ENCODE assay signal across 8 mouse cellular contexts in the genomic region with DNA sequence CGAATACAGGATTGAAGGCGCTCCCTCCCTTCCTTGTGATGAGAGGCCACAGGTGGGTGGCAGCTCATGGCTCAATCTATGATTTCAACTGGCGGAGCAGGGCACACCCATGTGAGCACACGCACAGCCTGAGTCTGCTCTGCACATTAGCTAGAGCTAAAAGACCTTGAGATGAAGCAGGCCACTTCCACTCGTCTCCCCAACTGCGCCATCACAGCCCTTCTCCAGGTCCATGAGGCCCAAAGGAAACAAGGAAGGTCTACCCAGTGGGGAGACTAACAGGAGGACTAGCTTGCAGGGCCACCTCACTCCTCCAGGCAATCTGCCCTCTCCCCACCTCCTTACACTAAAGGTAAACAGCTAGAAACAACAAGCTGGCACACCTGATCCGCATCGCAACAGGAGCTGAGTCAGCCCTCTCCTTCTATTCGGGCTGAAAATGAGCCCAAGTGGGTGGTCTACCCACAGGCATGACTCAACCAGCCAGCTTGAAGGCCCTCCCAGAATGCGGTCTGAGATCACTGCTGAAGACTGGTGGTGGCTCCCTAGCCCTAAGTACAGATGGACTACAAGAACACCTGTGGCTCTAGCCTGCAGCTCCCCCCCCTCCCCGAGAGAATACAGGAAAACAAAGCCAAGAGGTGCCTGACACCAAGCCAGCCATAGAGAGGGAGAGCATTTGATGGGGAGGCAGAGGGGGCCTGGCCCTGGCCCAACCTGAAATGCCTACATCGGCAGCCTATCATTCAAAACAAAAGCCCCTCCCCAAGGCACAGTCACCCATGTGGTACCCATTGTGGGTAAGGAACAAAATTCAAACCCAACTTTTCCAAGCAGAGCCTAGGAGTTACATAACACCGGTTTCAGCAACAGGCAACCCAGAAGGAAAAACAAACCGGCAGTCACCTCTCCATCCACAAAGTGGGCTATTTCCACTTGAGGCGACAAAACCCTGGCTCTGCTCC. TPM values are rescaled to one million over a fixed set of nuclear protein-coding genes. Genes with fewer than 3 reads are reported as not detected.
DNase-seq lines count a peak whose midpoint lies in the region; ATAC-seq and TF ChIP-seq lines count a peak whose summit lies in the region.

No protein-coding gene starts in this region.

- peak overlapping the region; percentile 97 for H3K9ac ChIP-seq in heart, embryonic 13.5 days
- peak overlapping the region; percentile 96 for H3K9ac ChIP-seq in intestine, embryonic 14.5 days (ENCODE audit: low read length)
- peak overlapping the region; percentile 93 for H3K9ac ChIP-seq in midbrain, postnatal 0 days (replicated peaks; ENCODE audit: low read length, poor library complexity, severe bottlenecking)

- 0 out of 2 replicates have a peak overlapping the region, but pooled peaks have one; percentile 86 for H3K27ac ChIP-seq in heart, embryonic 13.5 days (replicated peaks)
- H3K27ac ChIP-seq in embryonic facial prominence, embryonic 10.5 days (replicated peaks), result peak overlapping the region; percentile 96
- no peak overlapping the region for H3K27ac ChIP-seq in intestine, embryonic 14.5 days (ENCODE audit: low read depth)
- H3K27ac ChIP-seq in midbrain, postnatal 0 days (ENCODE audit: low read depth, low read length), result no peak overlapping the region

- H3K79me3 ChIP-seq in C2C12 (ENCODE audit: low read depth), result peaks cover 65% of the 10 kb centered on the region

- no peak for ATAC-seq in heart, embryonic 13.5 days (ENCODE audit: extremely low read depth, insufficient number of reproducible peaks, low FRiP score, low TSS enrichment)
- no peak for ATAC-seq in intestine, embryonic 14.5 days (replicated peaks; ENCODE audit: low FRiP score, low TSS enrichment, low read depth)
- no peak for ATAC-seq in midbrain, postnatal 0 days (ENCODE audit: low FRiP score)

- no peak for TF ChIP-seq CTCF in C2C12 (IDR thresholded peaks at IDR 0.05; ENCODE audit: control insufficient read depth, insufficient read depth, insufficient read length)
- TF ChIP-seq CTCF in midbrain, postnatal 0 days (IDR thresholded peaks at IDR 0.05), result no peak

- peak overlapping the region; percentile 98 for H3K4me3 ChIP-seq in heart, embryonic 13.5 days
- peak overlapping the region; percentile 90 for H3K4me3 ChIP-seq in C2C12 (ENCODE audit: insufficient read depth, poor library complexity, severe bottlenecking)
- H3K4me3 ChIP-seq in embryonic facial prominence, embryonic 10.5 days, result peak overlapping the region; percentile 99
- H3K4me3 ChIP-seq in intestine, embryonic 14.5 days (ENCODE audit: low read depth, low read length), result peak overlapping the region; percentile 99
- H3K4me3 ChIP-seq in midbrain, postnatal 0 days (ENCODE audit: low read depth, low read length), result peak overlapping the region; percentile 100

- H3K36me3 ChIP-seq in heart, embryonic 13.5 days, result peaks cover 28% of the 10 kb centered on the region
- H3K36me3 ChIP-seq in C2C12 (ENCODE audit: control insufficient read depth, insufficient read depth), result peaks cover 20% of the 10 kb centered on the region
- H3K36me3 ChIP-seq in embryonic facial prominence, embryonic 10.5 days (replicated peaks), result peaks cover 54% of the 10 kb centered on the region
- H3K36me3 ChIP-seq in intestine, embryonic 14.5 days (ENCODE audit: control insufficient read depth, insufficient read depth, low read length), result peaks cover 33% of the 10 kb centered on the region
- peaks cover 9% of the 10 kb centered on the region for H3K36me3 ChIP-seq in midbrain, postnatal 0 days (ENCODE audit: insufficient read depth, low read length)

- no peaks in the 10 kb centered on the region for H3K27me3 ChIP-seq in heart, embryonic 13.5 days (replicated peaks)
- no peaks in the 10 kb centered on the region for H3K27me3 ChIP-seq in C2C12 (ENCODE audit: control insufficient read depth, insufficient read depth, insufficient read length)
- H3K27me3 ChIP-seq in embryonic facial prominence, embryonic 10.5 days (replicated peaks; ENCODE audit: low read depth, poor library complexity, severe bottlenecking), result no peaks in the 10 kb centered on the region
- H3K27me3 ChIP-seq in intestine, embryonic 14.5 days (replicated peaks; ENCODE audit: control insufficient read depth, insufficient read depth, low read length), result no peaks in the 10 kb centered on the region
- no peaks in the 10 kb centered on the region for H3K27me3 ChIP-seq in midbrain, postnatal 0 days (ENCODE audit: insufficient read depth, low read length)

- peaks cover 67% of the 10 kb centered on the region for H3K79me2 ChIP-seq in C2C12 (ENCODE audit: control insufficient read depth, insufficient read depth)

- no peak for DNase-seq in heart, adult 9 months (ENCODE audit: low spot score in 2 of 2)
- no peak for DNase-seq in embryonic facial prominence, embryonic 10.5 days (ENCODE audit: low spot score)
- DNase-seq in intestine, embryonic 14.5 days (ENCODE audit: low spot score), result no peak
- peak; percentile 15 for DNase-seq in midbrain, postnatal 0 days (ENCODE audit: low spot score)
- DNase-seq in embryo, embryonic 10 days (ENCODE audit: low spot score), result no peak
- no peak for DNase-seq in ovary, postnatal 36 days (ENCODE audit: low spot score)

- peak overlapping the region; percentile 100 for H3K4me2 ChIP-seq in heart, embryonic 13.5 days
- peak overlapping the region; percentile 100 for H3K4me2 ChIP-seq in intestine, embryonic 14.5 days (ENCODE audit: low read length)
- H3K4me2 ChIP-seq in midbrain, postnatal 0 days (ENCODE audit: low read depth, low read length, poor library complexity, severe bottlenecking), result peak overlapping the region; percentile 98

- WGBS in heart, embryonic 13.5 days, result 51% methylated on average over 15 of the region's 15 CpGs
- 60% methylated on average over 15 of the region's 15 CpGs for WGBS in embryonic facial prominence, embryonic 10.5 days
- WGBS in intestine, embryonic 14.5 days, result 42% methylated on average over 15 of the region's 15 CpGs
- 57% methylated on average over 15 of the region's 15 CpGs for WGBS in midbrain, postnatal 0 days

- peaks cover 62% of the 10 kb centered on the region for H3K4me1 ChIP-seq in heart, embryonic 13.5 days
- peaks cover 59% of the 10 kb centered on the region for H3K4me1 ChIP-seq in embryonic facial prominence, embryonic 10.5 days
- peaks cover 31% of the 10 kb centered on the region for H3K4me1 ChIP-seq in intestine, embryonic 14.5 days (replicated peaks; ENCODE audit: control insufficient read depth, insufficient read depth, low read length)
- H3K4me1 ChIP-seq in midbrain, postnatal 0 days (ENCODE audit: insufficient read depth, low read length), result peaks cover 16% of the 10 kb centered on the region

- H3K9me3 ChIP-seq in heart, embryonic 13.5 days, result no peaks in the 10 kb centered on the region
- H3K9me3 ChIP-seq in embryonic facial prominence, embryonic 10.5 days, result no peaks in the 10 kb centered on the region
- H3K9me3 ChIP-seq in intestine, embryonic 14.5 days (ENCODE audit: control insufficient read depth, low read length), result no peaks in the 10 kb centered on the region
- H3K9me3 ChIP-seq in midbrain, postnatal 0 days (ENCODE audit: low read length), result no peaks in the 10 kb centered on the region

- peak overlapping the region; percentile 81 for H3ac ChIP-seq in C2C12 (ENCODE audit: control insufficient read depth, insufficient read length, low read depth)

TF ChIP-seq in C2C12, 6 proteins besides CTCF, POLR2A, EP300 and RAD21 (continues in another document):
- no peak for TF ChIP-seq MYOD1 (IDR thresholded peaks at IDR 0.05; ENCODE audit: control insufficient read depth, insufficient read length, low read depth)

RNA-seq across cellular contexts. Expression of a gene that starts 1.8 kb away (rescaled TPM):
- 11.3 and 12.2 TPM in 2 replicates for polyA plus RNA-seq in heart, embryonic 13.5 days (2015; fragmentation: Nextera tagmentation; extraction: Ambion mirVana)
- polyA plus RNA-seq in C2C12 (2012; fragmentation: generic; extraction: Trizol), result 47.2 TPM
- polyA plus RNA-seq in embryonic facial prominence, embryonic 10.5 days (2016; fragmentation: Nextera tagmentation; extraction: Ambion mirVana), result 21.9 and 22.1 TPM in 2 replicates
- polyA plus RNA-seq in intestine, embryonic 14.5 days (2014; fragmentation: Nextera tagmentation; extraction: Ambion mirVana), result 16.6 and 19.4 TPM in 2 replicates
- total RNA-seq in midbrain, postnatal 0 days (2014; rRNA removed), result 39.6 and 45.4 TPM in 2 replicates
- 9.1 and 9.7 TPM in 2 replicates for polyA plus RNA-seq in midbrain, postnatal 0 days (2015; fragmentation: Nextera tagmentation; extraction: Ambion mirVana)

RNA-seq across cellular contexts. Expression of a gene that starts 21.7 kb away (rescaled TPM):
- 0.74 and 0.99 TPM in 2 replicates for polyA plus RNA-seq in heart, embryonic 13.5 days (2015; fragmentation: Nextera tagmentation; extraction: Ambion mirVana)
- 0.16 TPM for polyA plus RNA-seq in C2C12 (2012; fragmentation: generic; extraction: Trizol)
- 5.6 and 5.7 TPM in 2 replicates for polyA plus RNA-seq in embryonic facial prominence, embryonic 10.5 days (2016; fragmentation: Nextera tagmentation; extraction: Ambion mirVana)
- polyA plus RNA-seq in intestine, embryonic 14.5 days (2014; fragmentation: Nextera tagmentation; extraction: Ambion mirVana), result 1.8 and 2.1 TPM in 2 replicates
- total RNA-seq in midbrain, postnatal 0 days (2014; rRNA removed), result not detected in 2 replicates
- 4.8 and 5.3 TPM in 2 replicates for polyA plus RNA-seq in midbrain, postnatal 0 days (2015; fragmentation: Nextera tagmentation; extraction: Ambion mirVana)

RNA-seq across cellular contexts. Expression of a gene that starts 22.0 kb away (rescaled TPM):
- polyA plus RNA-seq in heart, embryonic 13.5 days (2015; fragmentation: Nextera tagmentation; extraction: Ambion mirVana), result 3.5 TPM in 2 replicates
- 0.20 TPM for polyA plus RNA-seq in C2C12 (2012; fragmentation: generic; extraction: Trizol)
- 0.19 and 0.37 TPM in 2 replicates for polyA plus RNA-seq in embryonic facial prominence, embryonic 10.5 days (2016; fragmentation: Nextera tagmentation; extraction: Ambion mirVana)
- polyA plus RNA-seq in intestine, embryonic 14.5 days (2014; fragmentation: Nextera tagmentation; extraction: Ambion mirVana), result 0.44 and 0.77 TPM in 2 replicates
- 0.19 and 0.49 TPM in 2 replicates for total RNA-seq in midbrain, postnatal 0 days (2014; rRNA removed)
- polyA plus RNA-seq in midbrain, postnatal 0 days (2015; fragmentation: Nextera tagmentation; extraction: Ambion mirVana), result 0.38 and 0.77 TPM in 2 replicates

RNA-seq across cellular contexts. Expression of a gene that starts 35.7 kb away (rescaled TPM):
- polyA plus RNA-seq in heart, embryonic 13.5 days (2015; fragmentation: Nextera tagmentation; extraction: Ambion mirVana), result 1.9 and 2.6 TPM in 2 replicates
- 0.23 TPM for polyA plus RNA-seq in C2C12 (2012; fragmentation: generic; extraction: Trizol)
- 2.3 and 4.1 TPM in 2 replicates for polyA plus RNA-seq in embryonic facial prominence, embryonic 10.5 days (2016; fragmentation: Nextera tagmentation; extraction: Ambion mirVana)
- 4.3 and 4.6 TPM in 2 replicates for polyA plus RNA-seq in intestine, embryonic 14.5 days (2014; fragmentation: Nextera tagmentation; extraction: Ambion mirVana)
- 65.1 and 86.5 TPM in 2 replicates for total RNA-seq in midbrain, postnatal 0 days (2014; rRNA removed)
- 47.9 and 51.3 TPM in 2 replicates for polyA plus RNA-seq in midbrain, postnatal 0 days (2015; fragmentation: Nextera tagmentation; extraction: Ambion mirVana)

RNA-seq across cellular contexts. Expression of a gene that starts 49.0 kb away (rescaled TPM):
- 294 and 344 TPM in 2 replicates for polyA plus RNA-seq in heart, embryonic 13.5 days (2015; fragmentation: Nextera tagmentation; extraction: Ambion mirVana)
- polyA plus RNA-seq in C2C12 (2012; fragmentation: generic; extraction: Trizol), result 158 TPM
- 293 and 297 TPM in 2 replicates for polyA plus RNA-seq in embryonic facial prominence, embryonic 10.5 days (2016; fragmentation: Nextera tagmentation; extraction: Ambion mirVana)
- polyA plus RNA-seq in intestine, embryonic 14.5 days (2014; fragmentation: Nextera tagmentation; extraction: Ambion mirVana), result 331 and 336 TPM in 2 replicates
- total RNA-seq in midbrain, postnatal 0 days (2014; rRNA removed), result 97.1 and 106 TPM in 2 replicates
- polyA plus RNA-seq in midbrain, postnatal 0 days (2015; fragmentation: Nextera tagmentation; extraction: Ambion mirVana), result 264 and 291 TPM in 2 replicates

Comparison
In these comparisons a context has a peak if more than half of its experiments do, and no peak if none do; other contexts are left out.
1. H3K27ac ChIP-seq: peak in heart, embryonic 13.5 days (single experiment) and embryonic facial prominence, embryonic 10.5 days (single experiment); none in intestine, embryonic 14.5 days (single experiment) and midbrain, postnatal 0 days (single experiment).
2. Peak in every context shown above with its lines, with median percentiles within 50 percentile points of each other: H3K4me2 ChIP-seq, H3K4me3 ChIP-seq and H3K9ac ChIP-seq.